Mouse (Mus musculus): ENCODE results near the gene Zdhhc22.

GRCm38 (mm10) chr12:86935692-86936282 lies 54.4 kb downstream of the Zdhhc22 start:
- no peak for TF ChIP-seq POLR2A (IDR thresholded peaks at IDR 0.05; ENCODE audit: low read depth, low read length)
- no peak for TF ChIP-seq CTCF (IDR thresholded peaks at IDR 0.05; ENCODE audit: extremely low read depth, insufficient read depth, insufficient read length, insufficient replicate concordance)

Measured in spleen, adult 2 months (tissue).